9 mouse cellular contexts compared by ENCODE assay signal in the genomic region with DNA sequence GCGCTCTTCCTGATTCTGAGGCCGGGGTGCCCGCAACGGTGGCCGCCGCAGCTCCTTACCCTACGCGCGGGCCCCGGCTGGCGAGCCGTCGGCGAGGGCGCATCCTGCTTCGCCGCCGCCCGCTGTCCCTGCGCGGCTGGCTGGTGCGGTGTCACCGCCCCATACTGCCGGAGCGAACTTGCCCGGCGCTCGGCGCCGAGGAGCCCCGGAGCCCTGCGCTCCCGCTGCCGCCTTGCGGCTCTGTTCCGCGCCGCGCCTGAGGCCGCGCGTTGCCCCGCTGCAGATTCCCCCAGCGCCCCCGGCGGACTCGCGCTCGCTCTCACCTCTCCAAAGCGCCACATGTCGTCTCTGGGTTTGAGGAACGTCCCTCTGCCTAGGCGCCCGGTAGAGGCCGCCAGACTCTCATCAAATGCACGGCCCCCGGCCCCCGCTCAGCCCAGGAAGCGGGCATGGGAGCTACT. TPM values are rescaled to one million over a fixed set of nuclear protein-coding genes. Genes with fewer than 3 reads are reported as not detected.
DNase-seq lines count a peak whose midpoint lies in the region; ATAC-seq lines count a peak whose summit lies in the region.
"Had no signal": no experiment of that assay in that cellular context is flagged by ENCODE, and none has a peak within 500 bp of the region (broad histone marks: within the 10 kb centered on the region; RNA-seq: fewer than 3 reads in every experiment).

A gene (minus strand): TSS at position 379 of the 461 bp plus-strand sequence.

- WGBS in heart, embryonic 14.5 days, result 1% methylated on average over 59 of the region's 59 CpGs

- peak within 1 kb of the TSS; percentile 70 for H3K4me2 ChIP-seq in heart, embryonic 14.5 days (ENCODE audit: low read length)

- intact Hi-C loops in heart, postnatal 14 days (cut with DNase I), result loop anchor here (10.0 kb wide), 1 partner anchor 525 kb away; no protein-coding TSS in a partner anchor

- DNase-seq in heart, postnatal 14 days, result no peak
- peak; percentile 89 for DNase-seq in brain, adult 2 months (ENCODE audit: low read depth, low spot score)
- peak; percentile 31 for DNase-seq in left cerebral cortex, adult 11 months (ENCODE audit: low spot score)
- peak; percentile 66 for DNase-seq in neural tube, embryonic 10.5 days (ENCODE audit: extremely low spot score, low spot score)
- DNase-seq in spleen, postnatal 14 days (ENCODE audit: low spot score in 2 of 2), result no peak
- DNase-seq in thymus, postnatal 10 days (ENCODE audit: low spot score in 2 of 2), result no peak

- H3K9me3 ChIP-seq in heart, embryonic 14.5 days (ENCODE audit: control insufficient read depth, low read length), result no peaks in the 10 kb centered on the region

- peak within 1 kb of the TSS; percentile 41 to 45 for H3K4me3 ChIP-seq in heart, embryonic 14.5 days (ENCODE audit: control insufficient read depth in 1 of 2, insufficient read depth in 1 of 2, low read depth in 1 of 2, low read length in 2 of 2)

- no peak within 1 kb of the TSS for H3K9ac ChIP-seq in heart, embryonic 14.5 days (ENCODE audit: low read length)

- H3K27me3 ChIP-seq in heart, embryonic 14.5 days (ENCODE audit: control insufficient read depth, insufficient read depth, low read length), result peaks cover 53% of the 10 kb centered on the region

- no peak within 1 kb of the TSS for H3K27ac ChIP-seq in heart, embryonic 14.5 days (replicated peaks in 1 of 2; ENCODE audit: control insufficient read depth in 1 of 2, insufficient read depth in 1 of 2, low read depth in 2 of 2, low read length in 2 of 2)

- no peak for ATAC-seq in heart, embryonic 14.5 days (ENCODE audit: insufficient number of reproducible peaks, insufficient read depth, low FRiP score, low read depth)
- peak; percentile 86 for ATAC-seq in frontal cortex, adult (ENCODE audit: low TSS enrichment)

- peaks cover 0 to 3% of the 10 kb centered on the region in 2 experiments; a peak in 2 of 4 replicates for H3K4me1 ChIP-seq in heart, embryonic 14.5 days (ENCODE audit: control insufficient read depth in 2 of 2, insufficient read depth in 2 of 2, low read length in 2 of 2)

- no peaks in the 10 kb centered on the region for H3K36me3 ChIP-seq in heart, embryonic 14.5 days (ENCODE audit: control insufficient read depth, insufficient read depth, low read length)

RNA-seq across cellular contexts. Expression of the gene that starts here (rescaled TPM):
- 0.08 and 0.18 TPM in 2 replicates for polyA plus RNA-seq in heart, embryonic 14.5 days (2014; fragmentation: Nextera tagmentation; extraction: Ambion mirVana)
- total RNA-seq in heart, postnatal 14 days (2021), result not detected
- total RNA-seq: liver, adult 2 months had no signal
- polyA plus RNA-seq: liver, adult 2 months had no signal

Comparison
In these comparisons a context has a peak if more than half of its experiments do, and no peak if none do; other contexts are left out.
1. DNase-seq: peak in brain, adult 2 months (single experiment), left cerebral cortex, adult 11 months (single experiment) and neural tube, embryonic 10.5 days (single experiment); none in heart, postnatal 14 days (0 of 2), spleen, postnatal 14 days (0 of 2) and thymus, postnatal 10 days (0 of 2).